Mouse (Mus musculus): Measurements from ENCODE around the gene 9130213A22Rik. TPM values are rescaled to one million over a fixed set of nuclear protein-coding genes. Genes with fewer than 3 reads are reported as not detected.

The 9130213A22Rik gene
- polyA plus RNA-seq, 1 experiment from 2014 or later = 0.29 TPM

GRCm38 (mm10) chr11:69118765-69119164, 3.6 kb downstream of the 9130213A22Rik start:
- H3K36me3 ChIP-seq (ENCODE audit: inconsistent target) = no peaks in the 10 kb centered on the region
- no peaks in the 10 kb centered on the region for H3K79me2 ChIP-seq (ENCODE audit: inconsistent target)
- peak overlapping the region; percentile 48 for H3K4me3 ChIP-seq (ENCODE audit: inconsistent target)
- 7% methylated on average over 15 of the region's 15 CpGs for WGBS (ENCODE audit: missing documents)
- no peak overlapping the region for H3K27ac ChIP-seq

- under 1% methylated on average over 45 of the region's 45 CpGs for WGBS (ENCODE audit: missing documents)
- no peak overlapping the region for H3K27ac ChIP-seq
Observed at GRCm38 (mm10) chr11:69117737-69118695, 4.4 kb downstream of the 9130213A22Rik start.

GRCm38 (mm10) chr11:69116843-69117242, 5.5 kb downstream of the 9130213A22Rik start:
- 71% methylated on average over 5 of the region's 5 CpGs for WGBS (ENCODE audit: missing documents)
- no peak overlapping the region for H3K27ac ChIP-seq
- no peak overlapping the region for H3K4me3 ChIP-seq (ENCODE audit: inconsistent target)
- H3K36me3 ChIP-seq (ENCODE audit: inconsistent target) = no peaks in the 10 kb centered on the region
- H3K79me2 ChIP-seq (ENCODE audit: inconsistent target) = no peaks in the 10 kb centered on the region

More at GRCm38 (mm10) chr11:69117737-69118695, 4.4 kb downstream of the 9130213A22Rik start:
- no peaks in the 10 kb centered on the region for H3K36me3 ChIP-seq (ENCODE audit: inconsistent target)
- peak overlapping the region; percentile 48 for H3K4me3 ChIP-seq (ENCODE audit: inconsistent target)
- H3K79me2 ChIP-seq (ENCODE audit: inconsistent target) = no peaks in the 10 kb centered on the region

GRCm38 (mm10) chr11:69114621-69115020, 7.8 kb downstream of the 9130213A22Rik start:
- peaks cover under 1% of the 10 kb centered on the region; the same call in 1 of the 2 replicates for H3K36me3 ChIP-seq (ENCODE audit: inconsistent target)
- H3K4me3 ChIP-seq (ENCODE audit: inconsistent target) = no peak overlapping the region
- WGBS (ENCODE audit: missing documents) = 90% methylated on average over 3 of the region's 3 CpGs
- H3K79me2 ChIP-seq (ENCODE audit: inconsistent target) = no peaks in the 10 kb centered on the region
- no peak overlapping the region for H3K27ac ChIP-seq

GRCm38 (mm10) chr11:69114018-69114417, 8.4 kb downstream of the 9130213A22Rik start:
- no peaks in the 10 kb centered on the region for H3K79me2 ChIP-seq (ENCODE audit: inconsistent target)
- H3K27ac ChIP-seq = no peak overlapping the region
- 84% methylated on average over 3 of the region's 3 CpGs for WGBS (ENCODE audit: missing documents)
- H3K36me3 ChIP-seq (ENCODE audit: inconsistent target) = peaks cover 7% of the 10 kb centered on the region; the same call in 1 of the 2 replicates
- H3K4me3 ChIP-seq (ENCODE audit: inconsistent target) = no peak overlapping the region

GRCm38 (mm10) chr11:69111865-69112264, 10.5 kb downstream of the 9130213A22Rik start:
- no peak overlapping the region for H3K27ac ChIP-seq
- peaks cover 28% of the 10 kb centered on the region; the same call in 1 of the 2 replicates for H3K36me3 ChIP-seq (ENCODE audit: inconsistent target)
- 85% methylated on average over 4 of the region's 4 CpGs for WGBS (ENCODE audit: missing documents)
- H3K4me3 ChIP-seq (ENCODE audit: inconsistent target) = no peak overlapping the region
- no peaks in the 10 kb centered on the region for H3K79me2 ChIP-seq (ENCODE audit: inconsistent target)

GRCm38 (mm10) chr11:69111051-69111810, 11.2 kb downstream of the 9130213A22Rik start:
- WGBS (ENCODE audit: missing documents) = 21% methylated on average over 21 of the region's 21 CpGs
- Histone ChIP-seq H3K4me3 (ENCODE audit: inconsistent target) (peak overlapping the region; percentile 22), H3K36me3 (ENCODE audit: inconsistent target) (peaks cover 33% of the 10 kb centered on the region; the same call in 1 of the 2 replicates), H3K27ac (no peak overlapping the region), H3K79me2 (ENCODE audit: inconsistent target) (no peaks in the 10 kb centered on the region)

GRCm38 (mm10) chr11:69110319-69111046, 11.9 kb downstream of the 9130213A22Rik start:
- WGBS (ENCODE audit: missing documents) = 4% methylated on average over 30 of the region's 30 CpGs
- no peaks in the 10 kb centered on the region for H3K79me2 ChIP-seq (ENCODE audit: inconsistent target)
- H3K36me3 ChIP-seq (ENCODE audit: inconsistent target) = peaks cover 41% of the 10 kb centered on the region
- peak overlapping the region; percentile 22 for H3K4me3 ChIP-seq (ENCODE audit: inconsistent target)
- H3K27ac ChIP-seq = no peak overlapping the region

- no peak overlapping the region for H3K27ac ChIP-seq
- H3K79me2 ChIP-seq (ENCODE audit: inconsistent target) = no peaks in the 10 kb centered on the region
- peaks cover 53% of the 10 kb centered on the region for H3K36me3 ChIP-seq (ENCODE audit: inconsistent target)
- H3K4me3 ChIP-seq (ENCODE audit: inconsistent target) = no peak overlapping the region
- WGBS (ENCODE audit: missing documents) = 95% methylated on average over 13 of the region's 13 CpGs
Observed at GRCm38 (mm10) chr11:69109032-69109900, 13.1 kb downstream of the 9130213A22Rik start.

- Histone ChIP-seq H3K79me2 (ENCODE audit: inconsistent target) (no peaks in the 10 kb centered on the region; the same call in 1 of the 2 replicates), H3K36me3 (ENCODE audit: inconsistent target) (peaks cover 63% of the 10 kb centered on the region), H3K27ac (no peak overlapping the region), H3K4me3 (ENCODE audit: inconsistent target) (no peak overlapping the region)
- 97% methylated on average over 9 of the region's 9 CpGs for WGBS (ENCODE audit: missing documents)
Observed at GRCm38 (mm10) chr11:69108223-69108622, 14.2 kb downstream of the 9130213A22Rik start.

GRCm38 (mm10) chr11:69107676-69108075, 14.7 kb downstream of the 9130213A22Rik start:
- Histone ChIP-seq H3K79me2 (ENCODE audit: inconsistent target) (no peaks in the 10 kb centered on the region; the same call in 1 of the 2 replicates), H3K36me3 (ENCODE audit: inconsistent target) (peaks cover 69% of the 10 kb centered on the region), H3K4me3 (ENCODE audit: inconsistent target) (no peak overlapping the region), H3K27ac (no peak overlapping the region)
- 96% methylated on average over 11 of the region's 11 CpGs for WGBS (ENCODE audit: missing documents)

- Histone ChIP-seq H3K27ac (no peak overlapping the region), H3K79me2 (ENCODE audit: inconsistent target) (no peaks in the 10 kb centered on the region; the same call in 1 of the 2 replicates), H3K36me3 (ENCODE audit: inconsistent target) (peaks cover 77% of the 10 kb centered on the region), H3K4me3 (ENCODE audit: inconsistent target) (no peak overlapping the region)
- 94% methylated on average over 10 of the region's 11 CpGs for WGBS (ENCODE audit: missing documents)
Observed at GRCm38 (mm10) chr11:69106842-69107241, 15.5 kb downstream of the 9130213A22Rik start.

- Histone ChIP-seq H3K4me3 (ENCODE audit: inconsistent target) (no peak overlapping the region), H3K36me3 (ENCODE audit: inconsistent target) (peaks cover 80% of the 10 kb centered on the region), H3K79me2 (ENCODE audit: inconsistent target) (no peaks in the 10 kb centered on the region; the same call in 1 of the 2 replicates), H3K27ac (no peak overlapping the region)
- 96% methylated on average over 11 of the region's 11 CpGs for WGBS (ENCODE audit: missing documents)
Observed at GRCm38 (mm10) chr11:69106299-69106698, 16.1 kb downstream of the 9130213A22Rik start.
